In genomic region chr2:109693178-109694115, GRCm38 (mm10) we compare ENCODE assay signal across 8 mouse cellular contexts. TPM values are rescaled to one million over a fixed set of nuclear protein-coding genes. Genes with fewer than 3 reads are reported as not detected.
DNase-seq lines count a peak whose midpoint lies in the region; ATAC-seq and TF ChIP-seq lines count a peak whose summit lies in the region.

No protein-coding gene starts in this region.

- H3K36me3 ChIP-seq in ES-Bruce4 (ENCODE audit: control insufficient read depth, insufficient read depth, low read length, poor library complexity, severe bottlenecking) = no peaks in the 10 kb centered on the region
- H3K36me3 ChIP-seq in small intestine, adult 2 months (ENCODE audit: control insufficient read depth, insufficient read depth, low read length) = no peaks in the 10 kb centered on the region

- TF ChIP-seq EP300 in ES-Bruce4 (IDR thresholded peaks at IDR 0.05; ENCODE audit: insufficient read depth, low read depth, low read length) = no peak

- H3K9me3 ChIP-seq in ES-Bruce4 (replicated peaks; ENCODE audit: control insufficient read depth, insufficient read depth, low read length, poor library complexity, severe bottlenecking) = no peaks in the 10 kb centered on the region

- H3K27me3 ChIP-seq in ES-Bruce4 (ENCODE audit: control insufficient read depth, insufficient read depth, low read length, poor library complexity, severe bottlenecking) = peaks cover 13% of the 10 kb centered on the region
- peaks cover 8% of the 10 kb centered on the region for H3K27me3 ChIP-seq in small intestine, adult 2 months (ENCODE audit: control insufficient read depth, insufficient read depth, low read length)

- 2% methylated on average over 67 of the region's 67 CpGs for WGBS in small intestine, adult 2 months

- DNase-seq in adrenal gland, postnatal 14 days = peak; percentile 55
- peak; percentile 41 for DNase-seq in heart, postnatal 4 days
- peak; percentile 66 to 74 for DNase-seq in layer of hippocampus, postnatal 10 days (ENCODE audit: low spot score in 2 of 2)
- peak; percentile 3 for DNase-seq in lung, postnatal 25 days (ENCODE audit: low spot score)

- no peaks in the 10 kb centered on the region for H3K4me1 ChIP-seq in ES-Bruce4 (ENCODE audit: control insufficient read depth, insufficient read depth, low read length)
- H3K4me1 ChIP-seq in embryonic fibroblast, embryonic 13.5 days (ENCODE audit: control insufficient read depth, insufficient read depth, low read length) = no peaks in the 10 kb centered on the region
- H3K4me1 ChIP-seq in small intestine, adult 2 months (ENCODE audit: control insufficient read depth, insufficient read depth, insufficient read length, low read length) = no peaks in the 10 kb centered on the region

- H3K27ac ChIP-seq in ES-Bruce4 (ENCODE audit: insufficient read depth, low read length) = no peak overlapping the region
- peak overlapping the region; percentile 16; the same call in 1 of the 2 replicates for H3K27ac ChIP-seq in embryonic fibroblast, embryonic 13.5 days (ENCODE audit: insufficient read depth, low read length)
- H3K27ac ChIP-seq in small intestine, adult 2 months (ENCODE audit: insufficient read depth, low read depth, low read length) = no peak overlapping the region

- no peak for TF ChIP-seq CTCF in ES-Bruce4 (IDR thresholded peaks at IDR 0.05; ENCODE audit: low read depth, low read length)
- TF ChIP-seq CTCF in embryonic fibroblast, embryonic 13.5 days (IDR thresholded peaks at IDR 0.05; ENCODE audit: borderline replicate concordance, insufficient read depth, low read length) = no peak
- TF ChIP-seq CTCF in small intestine, adult 2 months (IDR thresholded peaks at IDR 0.05; ENCODE audit: extremely low read depth, insufficient read length, insufficient replicate concordance, low read depth, low read length) = no peak

- peak overlapping the region; percentile 81 for H3K4me3 ChIP-seq in ES-Bruce4 (ENCODE audit: low read depth, low read length)
- H3K4me3 ChIP-seq in embryonic fibroblast, embryonic 13.5 days (ENCODE audit: insufficient read depth, low read length) = peak overlapping the region; percentile 94
- H3K4me3 ChIP-seq in small intestine, adult 2 months (ENCODE audit: low read depth, low read length) = peak overlapping the region; percentile 41

- TF ChIP-seq POLR2A in ES-Bruce4 (IDR thresholded peaks at IDR 0.05; ENCODE audit: insufficient read depth, low read length) = no peak
- peak; percentile 96 for TF ChIP-seq POLR2A in embryonic fibroblast, embryonic 13.5 days (IDR thresholded peaks at IDR 0.05; ENCODE audit: low read depth, low read length)
- TF ChIP-seq POLR2A in small intestine, adult 2 months (IDR thresholded peaks at IDR 0.05; ENCODE audit: low read depth, low read length) = no peak

- no peak for ATAC-seq in megakaryocyte-erythroid progenitor cell, adult 5-6 weeks (replicated peaks; ENCODE audit: low FRiP score, low TSS enrichment, poor library complexity, severe bottlenecking)

- peak overlapping the region; percentile 73 for H3K9ac ChIP-seq in ES-Bruce4 (ENCODE audit: low read depth, poor library complexity, severe bottlenecking)

RNA-seq across cellular contexts. Expression of gene Bdnf, which starts 18.9 kb away (rescaled TPM):
- polyA plus RNA-seq in ES-Bruce4 (2011; ENCODE audit: insufficient read depth, insufficient read length, low read depth, missing spikeins) = 1.2 and 1.5 TPM in 2 replicates
- 0.34 and 0.41 TPM in 2 replicates for total RNA-seq in adrenal gland, postnatal 14 days (2021)
- polyA plus RNA-seq in embryonic fibroblast, embryonic 13.5 days (2011; ENCODE audit: insufficient read length, low read depth, missing spikeins) = 9.2 and 17.7 TPM in 2 replicates
- under 1 TPM; 0.47 to 0.67 TPM for total RNA-seq in heart, postnatal 4 days (2021)
- 10 to 100 TPM; 27.1 to 29.6 TPM for total RNA-seq in layer of hippocampus, postnatal 10 days (2021)
- polyA plus RNA-seq in small intestine, adult 2 months (2012; rRNA removed) = not detected in 2 replicates
- total RNA-seq in megakaryocyte-erythroid progenitor cell, adult 5-6 weeks (2014; fragmentation: Nextera tagmentation) = not detected in 2 replicates
- not detected in 2 replicates for total RNA-seq in megakaryocyte-erythroid progenitor cell, adult 5-6 weeks (2017)

Comparison
In these comparisons a context has a peak if more than half of its experiments do, and no peak if none do; other contexts are left out.
1. H3K4me3 ChIP-seq: peak in every context shown above with its lines; median percentile 94 in embryonic fibroblast, embryonic 13.5 days; 81 in ES-Bruce4; 41 in small intestine, adult 2 months.
2. DNase-seq: peak in every context shown above with its lines; median percentile 70 in layer of hippocampus, postnatal 10 days; 55 in adrenal gland, postnatal 14 days; 41 in heart, postnatal 4 days; 3 in lung, postnatal 25 days.
3. RNA of gene Bdnf, which starts 18.9 kb away (total RNA-seq): 27.1 to 29.6 TPM in layer of hippocampus, postnatal 10 days; 0.47 to 0.67 TPM in heart, postnatal 4 days, 0.34 to 0.41 TPM in adrenal gland, postnatal 14 days and not detected in megakaryocyte-erythroid progenitor cell, adult 5-6 weeks; every median in the first group is over 10 times any median in the second.